ENCODE assay signal across 8 mouse cellular contexts in genomic region chr17:4907841-4908571, GRCm38 (mm10).
DNase-seq lines count a peak whose midpoint lies in the region; ATAC-seq and TF ChIP-seq lines count a peak whose summit lies in the region.

No protein-coding gene starts in this region.

- H3K4me2 ChIP-seq in forebrain, embryonic 16.5 days (ENCODE audit: low read length): peak overlapping the region; percentile 52
- peak overlapping the region; percentile 76 for H3K4me2 ChIP-seq in lung, embryonic 15.5 days

- peak overlapping the region; percentile 92 for H3K27ac ChIP-seq in ES-E14 (ENCODE audit: insufficient read depth, low read depth, low read length, poor library complexity, severe bottlenecking)
- peak overlapping the region; percentile 97 for H3K27ac ChIP-seq in forebrain, embryonic 16.5 days (ENCODE audit: low read length)
- H3K27ac ChIP-seq in lung, embryonic 15.5 days: peak overlapping the region; percentile 99

- under 1% methylated on average over 66 of the region's 85 CpGs for WGBS in forebrain, embryonic 16.5 days
- WGBS in lung, embryonic 15.5 days: under 1% methylated on average over 71 of the region's 85 CpGs

- in situ Hi-C loops in ES-E14 (cut with MboI; ENCODE audit: low sequenced_read_pairs in 2 of 2, unreplicated experiment in 2 of 2): no loop called here

- peak; percentile 91 for ATAC-seq in forebrain, embryonic 16.5 days
- peak; percentile 96 for ATAC-seq in lung, embryonic 15.5 days (ENCODE audit: borderline replicate concordance, extremely low read depth, low FRiP score, low TSS enrichment)

- H3K4me3 ChIP-seq in ES-E14 (ENCODE audit: insufficient read depth in 1 of 2, low read depth in 1 of 2, low read length in 2 of 2, poor library complexity in 1 of 2, severe bottlenecking in 1 of 2): peak overlapping the region; percentile 84 to 94
- peak overlapping the region; percentile 49 for H3K4me3 ChIP-seq in forebrain, embryonic 16.5 days (replicated peaks; ENCODE audit: low read length)
- peak overlapping the region; percentile 58 for H3K4me3 ChIP-seq in lung, embryonic 15.5 days

- H3K9ac ChIP-seq in ES-E14 (ENCODE audit: insufficient read depth, low read depth, low read length, poor library complexity, severe bottlenecking): peak overlapping the region; percentile 92
- peak overlapping the region; percentile 77 for H3K9ac ChIP-seq in forebrain, embryonic 16.5 days (replicated peaks; ENCODE audit: low read depth, low read length)
- peak overlapping the region; percentile 78 for H3K9ac ChIP-seq in lung, embryonic 15.5 days

- DNase-seq in ES-E14 (ENCODE audit: low read depth, low spot score): peak; percentile 59
- peak; percentile 98 for DNase-seq in cerebellum, adult 11-12 months
- peak; percentile 96 for DNase-seq in heart, postnatal 4 days
- DNase-seq in layer of hippocampus, adult 8-10 months (ENCODE audit: low spot score in 2 of 2): peak; percentile 87
- peak; percentile 91 for DNase-seq in ovary, adult 18-20 months (ENCODE audit: low spot score)
- DNase-seq in thymus, postnatal 0 days (ENCODE audit: low spot score): peak; percentile 89

- H3K4me1 ChIP-seq in ES-E14 (ENCODE audit: control insufficient read depth in 2 of 2, insufficient read depth in 2 of 2, low read length in 2 of 2, poor library complexity in 1 of 2): no peaks in the 10 kb centered on the region
- H3K4me1 ChIP-seq in forebrain, embryonic 16.5 days (replicated peaks; ENCODE audit: control insufficient read depth, insufficient read depth, low read length): peaks cover 10% of the 10 kb centered on the region
- H3K4me1 ChIP-seq in lung, embryonic 15.5 days: no peaks in the 10 kb centered on the region

- no peaks in the 10 kb centered on the region for H3K36me3 ChIP-seq in ES-E14 (ENCODE audit: control insufficient read depth, insufficient read depth, low read length, poor library complexity, severe bottlenecking)
- no peaks in the 10 kb centered on the region for H3K36me3 ChIP-seq in forebrain, embryonic 16.5 days (ENCODE audit: control insufficient read depth, insufficient read depth)
- H3K36me3 ChIP-seq in lung, embryonic 15.5 days: no peaks in the 10 kb centered on the region

- no peaks in the 10 kb centered on the region for H3K27me3 ChIP-seq in forebrain, embryonic 16.5 days (replicated peaks; ENCODE audit: control insufficient read depth, insufficient read depth, low read length)
- no peaks in the 10 kb centered on the region for H3K27me3 ChIP-seq in lung, embryonic 15.5 days

- no peaks in the 10 kb centered on the region for H3K9me3 ChIP-seq in ES-E14 (ENCODE audit: control insufficient read depth, insufficient read depth, low read depth, low read length)
- H3K9me3 ChIP-seq in forebrain, embryonic 16.5 days (ENCODE audit: control insufficient read depth, low read length): no peaks in the 10 kb centered on the region
- no peaks in the 10 kb centered on the region for H3K9me3 ChIP-seq in lung, embryonic 15.5 days

TF ChIP-seq in ES-E14, 5 proteins besides CTCF, POLR2A, EP300 and RAD21:
- TF ChIP-seq ZC3H11A (IDR thresholded peaks at IDR 0.05; ENCODE audit: borderline replicate concordance, low read depth, low read length): no peak
- no peak for TF ChIP-seq ZNF384 (IDR thresholded peaks at IDR 0.05; ENCODE audit: low read depth, low read length)
- TF ChIP-seq MAFK (IDR thresholded peaks at IDR 0.05; ENCODE audit: insufficient read depth, low read depth, low read length): no peak
- TF ChIP-seq HCFC1 (IDR thresholded peaks at IDR 0.05; ENCODE audit: borderline replicate concordance, insufficient read depth, low read length): peak; percentile 60; the same call in 1 of the 2 replicates

Comparison
In these comparisons a context has a peak if more than half of its experiments do, and no peak if none do; other contexts are left out.
1. Peak in every context shown above with its lines: DNase-seq, ATAC-seq, H3K4me3 ChIP-seq and H3K27ac ChIP-seq.